Mouse (Mus musculus) erythroblast, embryonic 14.5 days (primary cell): ENCODE results near the gene Acacb. TPM values are rescaled to one million over a fixed set of nuclear protein-coding genes. Genes with fewer than 3 reads are reported as not detected.

ENCODE experiments used
- H3K27me3 ChIP-seq: 2 replicates; pipeline ENCODE4 v1.6.1; 2012; ENCODE audit warnings: inconsistent platforms; ENCODE audit not compliant: control insufficient read depth
- H3K36me3 ChIP-seq: 2 replicates; pipeline ENCODE4 v1.6.1; 2012; ENCODE audit warnings: mild to moderate bottlenecking, inconsistent platforms; ENCODE audit not compliant: control insufficient read depth
- H3K4me1 ChIP-seq: 2 replicates; pipeline ENCODE4 v1.6.1; 2012; ENCODE audit warnings: inconsistent platforms; ENCODE audit not compliant: control insufficient read depth
- H3K4me3 ChIP-seq: replicated peaks from 2 replicates; pipeline ENCODE3; 2012; ENCODE audit warnings: moderate library complexity, mild to moderate bottlenecking, inconsistent platforms
- H3K9me3 ChIP-seq: 2 replicates; pipeline ENCODE4 v1.6.1; 2012; ENCODE audit warnings: low read length, inconsistent platforms, mixed read lengths; ENCODE audit not compliant: control insufficient read depth
- GATA1 ChIP-seq: IDR thresholded peaks from 2 replicates; pipeline ENCODE4 v1.6.1; 2012; ENCODE audit warnings: low read length, inconsistent platforms, mixed read lengths
- TAL1 ChIP-seq: IDR thresholded peaks from 3 replicates; pipeline ENCODE4 v1.6.1; 2012; ENCODE audit warnings: low read length, inconsistent platforms, mixed read lengths
- polyA plus RNA-seq: library from polyadenylated mRNA; stranded (reverse); fragments of >175 nt; gene quantifications from 2 replicates; pipeline ENCODE4 v1.2.3, GENCODE M21; 2012

The Acacb gene
- polyA plus RNA-seq, 1 experiment = under 0.01 TPM

DNA sequence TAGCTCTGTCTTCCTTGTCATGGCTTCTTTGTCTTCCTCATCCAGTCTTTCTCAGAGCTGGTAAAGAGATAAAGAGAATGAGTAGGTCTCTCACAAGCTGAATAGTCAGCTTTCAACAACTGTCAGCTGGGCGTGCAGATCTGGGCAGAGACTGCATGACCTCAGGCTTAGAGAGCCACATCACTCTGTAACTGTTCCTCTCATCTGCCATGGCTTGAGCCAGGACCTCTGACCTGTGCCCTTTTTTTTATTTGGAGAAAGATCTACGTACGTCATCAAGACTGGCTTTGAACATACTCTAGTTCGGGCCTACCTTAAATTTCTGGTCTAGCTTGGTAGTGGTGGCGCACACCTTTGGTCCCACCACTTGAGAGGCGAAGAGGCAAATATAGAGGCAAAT is 13.5 kb upstream of the Acacb start:
- peaks cover 52% of the 10 kb centered on the region for H3K36me3 ChIP-seq
- H3K9me3 ChIP-seq = no peaks in the 10 kb centered on the region
- no peaks in the 10 kb centered on the region for H3K27me3 ChIP-seq
- H3K4me1 ChIP-seq = peaks cover 67% of the 10 kb centered on the region
- no peak overlapping the region for H3K4me3 ChIP-seq
- TF ChIP-seq TAL1 = no peak
- no peak for TF ChIP-seq GATA1

GRCm38 (mm10) chr5:114134091-114134534 is 12.2 kb upstream of the Acacb start:
- Histone ChIP-seq H3K9me3 (no peaks in the 10 kb centered on the region), H3K27me3 (no peaks in the 10 kb centered on the region), H3K4me3 (no peak overlapping the region), H3K4me1 (peaks cover 61% of the 10 kb centered on the region), H3K36me3 (peaks cover 65% of the 10 kb centered on the region)
- no peak for TF ChIP-seq GATA1
- no peak for TF ChIP-seq TAL1

DNA sequence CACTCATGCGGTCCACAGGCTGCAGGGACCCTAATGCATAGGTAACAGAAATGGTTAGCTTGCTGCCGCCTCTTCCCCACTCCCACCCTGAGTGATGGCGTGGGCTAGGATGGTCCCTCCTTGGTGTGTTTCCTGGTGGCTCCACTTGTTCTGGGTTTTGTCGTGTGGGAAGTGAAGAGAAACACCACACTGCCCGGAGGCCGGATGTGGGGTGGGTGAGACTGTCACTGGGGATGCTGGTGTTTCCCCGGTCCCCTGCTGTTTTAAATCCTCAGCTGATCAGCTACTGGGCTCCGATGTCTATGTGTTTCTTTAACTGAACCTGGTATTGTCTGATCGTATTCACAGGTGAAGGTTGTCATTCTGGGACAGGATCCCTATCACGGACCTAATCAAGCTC is 10.8 kb upstream of the Acacb start:
- TF ChIP-seq GATA1 = no peak
- TF ChIP-seq TAL1 = no peak
- H3K36me3 ChIP-seq = peaks cover 75% of the 10 kb centered on the region

DNA sequence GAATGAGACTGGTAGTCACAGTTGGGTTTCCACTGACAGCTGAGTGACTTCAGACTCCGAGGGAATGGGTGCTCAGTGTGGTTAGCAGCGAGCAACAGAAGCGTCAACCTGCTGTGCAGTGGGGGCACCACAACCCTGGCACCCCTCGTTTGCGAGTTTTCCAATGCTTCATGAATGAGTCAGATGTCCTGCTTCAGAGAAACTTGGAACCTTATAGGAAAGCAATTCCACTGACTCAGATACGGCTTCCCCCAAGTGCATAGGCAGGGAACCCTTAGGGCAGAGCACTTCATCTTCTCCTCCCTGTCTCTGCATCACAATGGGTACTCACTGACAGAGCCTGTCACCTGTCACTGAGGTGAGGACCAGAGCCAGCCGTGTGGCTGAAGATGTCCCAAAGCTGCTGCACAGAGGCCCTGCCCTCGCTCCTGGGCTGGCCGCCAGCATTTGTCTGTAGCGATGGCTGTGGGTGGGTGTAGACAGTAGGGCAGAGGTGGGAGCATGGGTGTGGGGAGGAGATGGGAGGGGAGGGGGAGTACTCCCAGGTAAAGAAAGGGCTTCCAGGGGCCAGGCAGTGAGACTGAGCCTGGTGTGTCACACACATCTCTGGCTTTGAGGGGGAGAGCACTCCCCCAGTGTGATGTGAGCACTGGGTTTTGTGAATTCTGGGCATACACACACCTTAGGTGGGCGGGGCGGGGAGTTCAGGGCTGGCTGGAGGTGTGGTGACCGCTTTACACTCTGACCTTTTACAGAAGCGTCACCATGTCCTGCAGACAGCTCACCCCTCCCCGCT is 8.7 kb upstream of the Acacb start:
- Histone ChIP-seq H3K27me3 (peaks cover 3% of the 10 kb centered on the region; the same call in 1 of the 2 replicates), H3K4me1 (peaks cover 29% of the 10 kb centered on the region), H3K4me3 (no peak overlapping the region), H3K36me3 (peaks cover 69% of the 10 kb centered on the region), H3K9me3 (no peaks in the 10 kb centered on the region)
- TF ChIP-seq TAL1 (no peak), GATA1 (no peak)

More for the DNA sequence above, 10.8 kb upstream of the Acacb start:
- Histone ChIP-seq H3K27me3 (no peaks in the 10 kb centered on the region), H3K9me3 (no peaks in the 10 kb centered on the region), H3K4me1 (peaks cover 50% of the 10 kb centered on the region), H3K4me3 (no peak overlapping the region)

- no peak for TF ChIP-seq GATA1
- TF ChIP-seq TAL1 = no peak
- H3K4me3 ChIP-seq = no peak overlapping the region
- H3K36me3 ChIP-seq = peaks cover 63% of the 10 kb centered on the region
- no peaks in the 10 kb centered on the region for H3K9me3 ChIP-seq
- H3K4me1 ChIP-seq = peaks cover 21% of the 10 kb centered on the region
- H3K27me3 ChIP-seq = peaks cover 3% of the 10 kb centered on the region; the same call in 1 of the 2 replicates
Measured at GRCm38 (mm10) chr5:114138277-114139164, 7.8 kb upstream of the Acacb start.

- no peaks in the 10 kb centered on the region for H3K9me3 ChIP-seq
- H3K27me3 ChIP-seq = peaks cover 3% of the 10 kb centered on the region; the same call in 1 of the 2 replicates
- TF ChIP-seq TAL1 (no peak), GATA1 (no peak)
- no peak overlapping the region for H3K4me3 ChIP-seq
- H3K4me1 ChIP-seq = peaks cover 15% of the 10 kb centered on the region
- peaks cover 58% of the 10 kb centered on the region for H3K36me3 ChIP-seq
Measured at GRCm38 (mm10) chr5:114139175-114139574, 7.2 kb upstream of the Acacb start.

- Histone ChIP-seq H3K36me3 (no peaks in the 10 kb centered on the region), H3K9me3 (no peaks in the 10 kb centered on the region), H3K4me3 (no peak overlapping the region), H3K4me1 (no peaks in the 10 kb centered on the region), H3K27me3 (peaks cover 8% of the 10 kb centered on the region)
- TF ChIP-seq TAL1 (no peak), GATA1 (no peak)
Measured at GRCm38 (mm10) chr5:114147043-114147972, 973 bp downstream of the Acacb start.

- Histone ChIP-seq H3K4me1 (peaks cover 3% of the 10 kb centered on the region), H3K4me3 (no peak overlapping the region)
- TF ChIP-seq TAL1 (no peak), GATA1 (no peak)
Measured at GRCm38 (mm10) chr5:114152359-114153092, 6.2 kb downstream of the Acacb start.

More at GRCm38 (mm10) chr5:114152359-114153092, 6.2 kb downstream of the Acacb start:
- no peaks in the 10 kb centered on the region for H3K36me3 ChIP-seq
- H3K9me3 ChIP-seq = no peaks in the 10 kb centered on the region
- no peaks in the 10 kb centered on the region for H3K27me3 ChIP-seq
